Mouse (Mus musculus) megakaryocyte, embryonic 14.5 days (primary cell): ENCODE results near the gene Dgkg. TPM values are rescaled to one million over a fixed set of nuclear protein-coding genes. Genes with fewer than 3 reads are reported as not detected.

Experiments
- H3K27me3 ChIP-seq: replicated peaks from 2 replicates; pipeline ENCODE3; 2012; ENCODE audit warnings: inconsistent platforms
- H3K36me3 ChIP-seq: replicated peaks from 2 replicates; pipeline ENCODE3; 2012; ENCODE audit warnings: low read length, inconsistent platforms, mixed read lengths
- H3K4me1 ChIP-seq: 2 replicates; pipeline ENCODE4 v1.6.1; 2012; ENCODE audit warnings: inconsistent platforms
- H3K4me3 ChIP-seq: replicated peaks from 2 replicates; pipeline ENCODE3; 2012; ENCODE audit warnings: moderate library complexity, mild to moderate bottlenecking, inconsistent platforms
- H3K9me3 ChIP-seq: 2 replicates; pipeline ENCODE4 v1.6.1; 2012; ENCODE audit warnings: inconsistent platforms
- FLI1 ChIP-seq: IDR thresholded peaks from 2 replicates; pipeline ENCODE4 v1.6.1; 2012; ENCODE audit warnings: low read length, inconsistent platforms, mixed read lengths
- GATA1 ChIP-seq: IDR thresholded peaks from 3 replicates; pipeline ENCODE4 v1.6.1; 2012; ENCODE audit warnings: mixed read lengths, low read length, inconsistent platforms, borderline replicate concordance
- polyA plus RNA-seq: library from polyadenylated mRNA; stranded (reverse); fragments of >175 nt; gene quantifications from 2 replicates; pipeline ENCODE4 v1.2.3, GENCODE M21; 2012; ENCODE audit warnings: low replicate concordance; ENCODE audit not compliant: insufficient read depth

Dgkg gene
- polyA plus RNA-seq, 1 experiment: 2.9 TPM

GRCm38 (mm10) chr16:22434530-22434929 lies 222.5 kb downstream of the Dgkg start:
- no peak for TF ChIP-seq GATA1
- TF ChIP-seq FLI1: no peak
- Histone ChIP-seq H3K27me3 (no peaks in the 10 kb centered on the region), H3K36me3 (peaks cover 35% of the 10 kb centered on the region), H3K9me3 (no peaks in the 10 kb centered on the region), H3K4me3 (no peak overlapping the region), H3K4me1 (peaks cover 48% of the 10 kb centered on the region)

DNA sequence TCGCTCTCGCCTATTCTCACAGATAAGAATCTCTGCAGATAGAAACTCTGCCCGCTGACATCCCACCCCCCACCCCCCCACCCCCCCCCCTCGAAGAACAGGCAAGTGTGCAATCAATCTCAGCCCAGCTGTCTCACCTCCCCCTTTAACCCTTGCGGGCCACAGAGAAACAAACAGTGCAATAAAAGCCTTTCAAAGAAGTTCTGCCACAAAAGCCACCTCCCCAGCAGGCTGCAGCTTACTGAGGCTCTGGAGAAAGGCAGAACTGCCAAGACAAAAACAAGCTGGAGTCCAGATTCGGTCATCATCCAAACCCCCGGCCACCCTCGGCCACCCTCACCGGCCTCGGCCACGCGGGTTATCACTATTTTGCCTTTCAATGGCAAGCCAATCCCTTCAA lies 223.1 kb downstream of the Dgkg start:
- TF ChIP-seq GATA1 (no peak), FLI1 (no peak)
- H3K4me3 ChIP-seq: no peak overlapping the region
- H3K9me3 ChIP-seq: no peaks in the 10 kb centered on the region
- H3K36me3 ChIP-seq: peaks cover 40% of the 10 kb centered on the region
- peaks cover 53% of the 10 kb centered on the region for H3K4me1 ChIP-seq
- no peaks in the 10 kb centered on the region for H3K27me3 ChIP-seq

DNA sequence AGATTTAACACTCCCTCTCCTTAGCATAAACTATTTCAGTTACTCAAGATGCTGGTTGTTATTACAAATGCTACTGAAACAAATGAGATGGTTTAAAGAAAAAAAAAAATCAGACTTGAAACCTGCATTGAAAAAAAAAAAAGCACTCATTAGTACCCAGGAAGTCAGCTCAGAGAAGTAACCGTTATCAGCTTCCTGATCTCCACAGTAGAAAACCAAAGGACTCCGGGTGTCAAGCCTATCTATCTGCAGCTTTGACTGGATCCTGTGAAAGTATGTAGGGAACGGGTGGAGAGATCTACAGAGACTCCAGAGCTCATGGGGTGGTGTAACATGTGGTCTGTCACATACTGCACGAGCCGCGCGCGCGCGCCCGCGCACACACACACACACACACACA lies 225.2 kb downstream of the Dgkg start:
- no peak overlapping the region for H3K4me3 ChIP-seq
- no peaks in the 10 kb centered on the region for H3K9me3 ChIP-seq
- TF ChIP-seq FLI1: no peak
- H3K27me3 ChIP-seq: no peaks in the 10 kb centered on the region
- H3K36me3 ChIP-seq: peaks cover 55% of the 10 kb centered on the region
- peaks cover 49% of the 10 kb centered on the region for H3K4me1 ChIP-seq

DNA sequence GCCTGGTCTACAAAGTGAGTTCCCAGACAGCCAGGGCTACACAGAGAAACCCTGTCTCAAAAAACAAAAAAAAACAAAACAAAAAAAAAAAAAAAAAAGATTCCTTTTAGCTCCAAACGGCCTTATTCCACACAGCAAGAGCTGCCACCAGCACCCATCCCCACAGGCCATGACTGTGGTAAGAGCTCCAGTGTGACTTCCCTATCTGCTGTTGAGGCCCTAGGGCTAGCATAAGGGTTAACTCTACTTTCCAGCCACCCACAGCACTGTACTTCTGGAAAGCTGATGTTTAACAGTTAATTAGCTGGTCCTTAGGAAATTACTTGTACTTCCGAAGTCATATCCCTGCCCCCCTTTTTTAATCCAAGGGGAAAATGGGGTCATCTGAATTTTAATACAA lies 225.7 kb downstream of the Dgkg start:
- Histone ChIP-seq H3K27me3 (no peaks in the 10 kb centered on the region), H3K36me3 (peaks cover 57% of the 10 kb centered on the region), H3K9me3 (no peaks in the 10 kb centered on the region), H3K4me1 (peaks cover 48% of the 10 kb centered on the region), H3K4me3 (no peak overlapping the region)
- TF ChIP-seq GATA1 (no peak), FLI1 (no peak)

DNA sequence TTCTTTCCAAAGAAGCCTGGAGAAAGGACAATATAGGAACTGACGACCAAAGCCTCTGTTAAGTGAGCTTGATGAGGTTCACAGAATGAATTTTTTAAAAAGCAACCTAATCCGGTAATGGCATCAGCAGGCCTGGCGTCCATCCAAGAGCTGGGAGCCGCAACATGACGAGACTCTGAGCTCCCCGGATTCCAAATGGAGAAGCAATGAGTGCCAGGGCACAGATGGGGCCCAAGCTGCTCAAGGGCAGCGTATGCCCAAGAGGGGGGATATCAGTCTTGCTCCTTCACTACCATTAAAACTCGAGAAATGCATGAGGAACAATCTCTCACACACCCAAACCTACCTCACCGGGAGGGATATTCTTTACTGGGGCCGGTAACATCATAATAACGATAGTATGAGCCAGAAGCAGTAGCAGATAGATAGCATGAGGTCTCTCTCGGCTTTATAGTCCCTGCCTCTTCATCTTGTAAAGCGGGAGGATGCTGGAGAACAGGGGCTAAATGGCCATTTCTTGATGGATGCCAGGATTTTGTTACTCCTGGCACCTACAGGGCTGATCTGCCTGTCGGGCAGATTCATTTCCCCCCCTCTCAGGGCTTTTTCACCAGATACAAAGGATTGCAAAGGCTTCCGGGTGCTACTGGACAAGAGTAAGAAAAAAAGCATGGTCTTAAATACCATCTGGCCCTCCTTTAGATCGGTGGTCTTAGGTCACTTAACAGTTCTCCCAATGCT lies 226.6 kb downstream of the Dgkg start:
- Histone ChIP-seq H3K36me3 (peaks cover 61% of the 10 kb centered on the region), H3K9me3 (no peaks in the 10 kb centered on the region), H3K4me3 (no peak overlapping the region), H3K4me1 (peaks cover 43% of the 10 kb centered on the region), H3K27me3 (no peaks in the 10 kb centered on the region)
- TF ChIP-seq FLI1: no peak
- TF ChIP-seq GATA1: no peak

DNA sequence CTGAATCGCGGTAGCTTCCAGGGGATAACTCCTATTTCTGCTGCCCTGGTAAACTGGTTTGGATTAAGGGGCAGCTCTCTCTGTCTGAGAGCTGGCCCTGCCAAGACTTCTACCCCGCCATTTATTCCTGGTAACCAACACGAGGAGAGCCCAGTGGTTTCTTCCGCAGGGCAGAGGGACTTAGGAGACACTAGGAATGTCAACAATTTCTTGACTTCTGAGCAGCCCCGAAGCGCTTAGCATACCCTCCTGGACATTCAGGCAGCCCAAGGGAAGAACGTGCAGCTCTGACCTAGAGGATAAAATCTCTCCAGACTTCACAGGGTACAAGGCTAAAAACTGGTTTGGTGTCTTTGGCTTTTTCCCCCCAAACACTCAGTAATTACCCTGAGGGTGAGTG lies 227.6 kb downstream of the Dgkg start:
- H3K36me3 ChIP-seq: peaks cover 57% of the 10 kb centered on the region
- peaks cover 43% of the 10 kb centered on the region for H3K4me1 ChIP-seq
- H3K27me3 ChIP-seq: no peaks in the 10 kb centered on the region
- TF ChIP-seq FLI1 (no peak), GATA1 (no peak)
- H3K4me3 ChIP-seq: no peak overlapping the region
- H3K9me3 ChIP-seq: no peaks in the 10 kb centered on the region

GRCm38 (mm10) chr16:22428853-22429341 lies 228.1 kb downstream of the Dgkg start:
- Histone ChIP-seq H3K36me3 (peaks cover 55% of the 10 kb centered on the region), H3K4me1 (peaks cover 43% of the 10 kb centered on the region), H3K4me3 (no peak overlapping the region), H3K27me3 (no peaks in the 10 kb centered on the region), H3K9me3 (no peaks in the 10 kb centered on the region)
- TF ChIP-seq FLI1 (no peak), GATA1 (no peak)

- Histone ChIP-seq H3K27me3 (no peaks in the 10 kb centered on the region), H3K4me1 (peaks cover 41% of the 10 kb centered on the region)
Measured at GRCm38 (mm10) chr16:22426866-22427265, 230.2 kb downstream of the Dgkg start.

GRCm38 (mm10) chr16:22422256-22422655 lies 234.8 kb downstream of the Dgkg start:
- peaks cover 58% of the 10 kb centered on the region for H3K36me3 ChIP-seq
- no peaks in the 10 kb centered on the region for H3K27me3 ChIP-seq
- TF ChIP-seq GATA1: no peak
- no peak for TF ChIP-seq FLI1
- H3K9me3 ChIP-seq: no peaks in the 10 kb centered on the region
- peaks cover 38% of the 10 kb centered on the region for H3K4me1 ChIP-seq
- H3K4me3 ChIP-seq: no peak overlapping the region

More at GRCm38 (mm10) chr16:22426866-22427265, 230.2 kb downstream of the Dgkg start:
- TF ChIP-seq FLI1 (no peak), GATA1 (no peak)
- no peaks in the 10 kb centered on the region for H3K9me3 ChIP-seq
- no peak overlapping the region for H3K4me3 ChIP-seq
- H3K36me3 ChIP-seq: peaks cover 64% of the 10 kb centered on the region

Other genes with a start within 250 kb of the Dgkg start
- gene Etv5, start 217.5 kb downstream of the Dgkg start, polyA plus RNA-seq: 1.4 and 10.4 TPM in 2 replicates
- not detected in 2 replicates for gene Crygs, start 154.4 kb upstream of the Dgkg start, polyA plus RNA-seq
- gene Tbccd1, start 200.4 kb upstream of the Dgkg start, polyA plus RNA-seq: 2.5 and 2.9 TPM in 2 replicates
- gene Dnajb11, start 200.6 kb upstream of the Dgkg start, polyA plus RNA-seq: 17.7 and 65.6 TPM in 2 replicates
- gene Ahsg, start 234.1 kb upstream of the Dgkg start, polyA plus RNA-seq: 0.23 TPM in 1 of 2 replicates, not detected in the other